Mouse (Mus musculus) erythroblast, embryonic 14.5 days (primary cell): Measurements from ENCODE around the gene BC025920. TPM values are rescaled to one million over a fixed set of nuclear protein-coding genes. Genes with fewer than 3 reads are reported as not detected.

ENCODE experiments used
- H3K27me3 ChIP-seq: 2 replicates; pipeline ENCODE4 v1.6.1; 2012; ENCODE audit warnings: inconsistent platforms; ENCODE audit not compliant: control insufficient read depth
- H3K36me3 ChIP-seq: 2 replicates; pipeline ENCODE4 v1.6.1; 2012; ENCODE audit warnings: mild to moderate bottlenecking, inconsistent platforms; ENCODE audit not compliant: control insufficient read depth
- H3K4me1 ChIP-seq: 2 replicates; pipeline ENCODE4 v1.6.1; 2012; ENCODE audit warnings: inconsistent platforms; ENCODE audit not compliant: control insufficient read depth
- H3K4me3 ChIP-seq: replicated peaks from 2 replicates; pipeline ENCODE3; 2012; ENCODE audit warnings: moderate library complexity, mild to moderate bottlenecking, inconsistent platforms
- H3K9me3 ChIP-seq: 2 replicates; pipeline ENCODE4 v1.6.1; 2012; ENCODE audit warnings: low read length, inconsistent platforms, mixed read lengths; ENCODE audit not compliant: control insufficient read depth
- GATA1 ChIP-seq: IDR thresholded peaks from 2 replicates; pipeline ENCODE4 v1.6.1; 2012; ENCODE audit warnings: low read length, inconsistent platforms, mixed read lengths
- TAL1 ChIP-seq: IDR thresholded peaks from 3 replicates; pipeline ENCODE4 v1.6.1; 2012; ENCODE audit warnings: low read length, inconsistent platforms, mixed read lengths
- polyA plus RNA-seq: library from polyadenylated mRNA; stranded (reverse); fragments of >175 nt; gene quantifications from 2 replicates; pipeline ENCODE4 v1.2.3, GENCODE M21; 2012

Gene BC025920
- polyA plus RNA-seq, 1 experiment, result 0.07 TPM

DNA sequence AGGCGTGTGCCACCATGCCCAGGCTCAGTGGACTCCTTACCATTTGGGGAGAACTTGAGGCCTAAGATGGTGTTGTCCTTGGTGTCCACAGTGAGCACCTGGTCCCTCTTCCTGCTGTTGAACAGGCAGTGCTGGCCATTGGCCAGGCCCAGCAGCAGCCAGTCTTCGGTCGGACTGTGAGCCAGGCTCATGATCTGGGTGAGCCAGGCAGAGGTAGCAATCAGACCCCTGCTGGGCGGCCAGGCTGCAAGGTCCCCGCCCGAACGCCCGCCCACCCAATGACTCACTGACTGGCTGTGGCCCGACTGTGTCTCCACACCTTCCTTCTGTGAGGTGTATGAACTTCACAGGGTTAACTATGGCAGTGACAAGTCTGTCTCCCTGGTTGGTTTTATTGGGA is 14.2 kb upstream of the BC025920 start:
- peaks cover 2% of the 10 kb centered on the region; the same call in 1 of the 2 replicates for H3K36me3 ChIP-seq
- peaks cover 3% of the 10 kb centered on the region for H3K4me1 ChIP-seq
- no peak overlapping the region for H3K4me3 ChIP-seq
- no peak for TF ChIP-seq TAL1
- TF ChIP-seq GATA1, result no peak
- peaks cover 42% of the 10 kb centered on the region for H3K27me3 ChIP-seq
- no peaks in the 10 kb centered on the region for H3K9me3 ChIP-seq

DNA sequence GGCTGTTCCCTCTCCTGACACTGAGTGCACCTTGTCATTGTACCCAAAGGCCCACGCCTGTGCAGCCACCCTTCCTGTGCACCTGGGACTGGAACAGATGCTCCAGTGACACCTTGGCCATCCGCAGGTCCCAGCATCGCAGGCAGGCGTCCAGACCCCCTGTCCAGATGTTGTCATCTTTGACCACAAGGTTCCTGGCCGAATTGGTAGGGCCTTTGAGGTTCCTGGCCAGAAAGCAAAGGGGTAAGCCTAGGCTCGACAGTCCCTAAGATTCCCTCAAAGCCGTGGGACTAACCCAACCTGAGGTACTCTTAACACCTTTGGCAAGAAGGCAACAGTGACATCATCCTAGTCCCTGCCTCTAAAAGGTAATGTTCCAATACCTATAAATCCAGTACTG is 13.4 kb upstream of the BC025920 start:
- no peaks in the 10 kb centered on the region for H3K36me3 ChIP-seq
- H3K9me3 ChIP-seq, result no peaks in the 10 kb centered on the region
- no peak for TF ChIP-seq TAL1
- TF ChIP-seq GATA1, result no peak
- H3K4me1 ChIP-seq, result peaks cover 6% of the 10 kb centered on the region; the same call in 1 of the 2 replicates
- no peak overlapping the region for H3K4me3 ChIP-seq
- peaks cover 47% of the 10 kb centered on the region for H3K27me3 ChIP-seq

DNA sequence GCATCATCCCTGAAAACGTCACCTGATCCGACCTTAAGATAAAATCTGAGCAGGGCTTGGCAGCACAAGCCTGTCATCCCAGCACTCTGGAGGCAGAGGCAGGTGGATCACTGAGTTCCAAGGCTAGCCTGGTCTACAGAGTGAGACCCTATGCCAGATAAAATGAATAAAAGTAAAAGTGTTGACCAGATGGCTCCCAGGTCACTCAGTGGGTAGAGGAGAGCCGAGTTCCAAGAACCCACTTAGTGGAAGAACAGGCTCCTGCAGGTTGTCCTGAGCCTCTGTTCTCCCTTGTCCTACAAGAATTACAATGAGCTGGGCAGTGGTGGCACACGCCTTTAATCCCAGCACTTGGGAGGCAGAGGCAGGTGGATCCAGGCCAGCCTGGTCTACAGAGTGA is 12.8 kb upstream of the BC025920 start:
- Histone ChIP-seq H3K36me3 (no peaks in the 10 kb centered on the region), H3K27me3 (peaks cover 53% of the 10 kb centered on the region), H3K4me1 (peaks cover 6% of the 10 kb centered on the region; the same call in 1 of the 2 replicates), H3K9me3 (no peaks in the 10 kb centered on the region), H3K4me3 (no peak overlapping the region)
- TF ChIP-seq TAL1, result no peak
- TF ChIP-seq GATA1, result no peak

DNA sequence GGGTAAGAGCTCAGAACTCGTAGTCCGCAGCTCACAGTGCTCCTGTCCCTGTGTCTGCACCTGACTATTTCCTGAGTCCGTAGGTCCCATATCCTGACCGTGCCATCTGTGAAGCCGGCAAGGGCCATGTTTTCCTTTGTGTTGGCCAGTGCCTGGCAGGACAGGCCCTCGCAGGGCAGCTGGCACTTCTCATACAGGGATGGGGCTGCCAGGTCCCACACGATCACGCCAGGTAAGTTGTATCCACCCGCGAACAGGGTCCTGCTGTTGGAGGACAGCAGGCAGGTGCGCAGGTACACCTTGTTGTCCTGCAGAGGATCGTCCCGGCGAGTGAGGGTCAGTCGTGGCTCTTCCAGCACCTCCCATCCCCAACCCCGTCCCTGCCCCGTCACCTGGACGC is 12.1 kb upstream of the BC025920 start:
- Histone ChIP-seq H3K27me3 (peaks cover 58% of the 10 kb centered on the region), H3K36me3 (no peaks in the 10 kb centered on the region), H3K4me1 (peaks cover 6% of the 10 kb centered on the region; the same call in 1 of the 2 replicates), H3K9me3 (no peaks in the 10 kb centered on the region), H3K4me3 (no peak overlapping the region)
- TF ChIP-seq TAL1, result no peak
- no peak for TF ChIP-seq GATA1

DNA sequence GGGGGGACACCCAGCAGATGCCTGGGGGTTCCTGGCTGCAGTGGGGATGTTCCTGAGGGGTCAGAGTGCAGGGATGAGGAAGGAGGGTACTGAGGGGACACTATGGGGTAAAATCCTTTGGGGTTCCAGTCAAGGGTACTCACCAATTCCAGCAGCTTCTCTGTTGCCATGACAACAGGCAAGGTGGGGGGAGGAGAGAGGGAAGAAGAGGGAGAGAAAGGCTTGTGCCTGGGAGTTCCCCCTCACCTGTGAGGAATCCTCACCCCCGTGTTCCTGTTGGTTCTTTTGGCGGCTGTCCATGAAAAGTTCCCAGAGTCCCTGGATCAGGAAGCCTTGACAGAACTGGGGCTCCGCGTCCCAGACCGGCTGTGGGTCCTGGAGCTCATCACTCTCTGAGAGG is 10.5 kb upstream of the BC025920 start:
- TF ChIP-seq TAL1, result no peak
- no peak for TF ChIP-seq GATA1
- H3K4me1 ChIP-seq, result peaks cover 17% of the 10 kb centered on the region
- H3K27me3 ChIP-seq, result peaks cover 65% of the 10 kb centered on the region
- H3K36me3 ChIP-seq, result no peaks in the 10 kb centered on the region
- H3K4me3 ChIP-seq, result no peak overlapping the region
- H3K9me3 ChIP-seq, result no peaks in the 10 kb centered on the region

DNA sequence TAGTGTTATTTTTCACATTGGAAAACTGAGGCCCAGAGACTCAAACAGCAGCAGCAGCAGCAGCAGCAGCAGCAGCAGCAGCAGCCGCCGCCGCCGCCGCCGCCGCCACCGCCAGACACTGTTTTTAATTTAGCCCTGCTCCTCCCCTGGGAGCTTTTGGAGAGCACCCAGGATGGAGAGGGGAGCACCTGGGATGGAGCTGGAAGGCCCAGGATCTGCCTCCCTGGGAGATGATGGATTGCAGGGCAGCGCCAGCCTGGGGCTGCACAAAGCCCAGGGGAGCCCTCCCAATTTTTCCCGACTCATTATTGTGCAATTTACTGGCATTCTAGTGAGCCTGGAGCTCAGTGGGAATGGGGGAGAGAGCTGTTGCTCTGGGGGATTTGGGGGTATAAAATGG is 9.5 kb upstream of the BC025920 start:
- no peaks in the 10 kb centered on the region for H3K36me3 ChIP-seq
- H3K4me3 ChIP-seq, result no peak overlapping the region
- H3K27me3 ChIP-seq, result peaks cover 64% of the 10 kb centered on the region
- no peaks in the 10 kb centered on the region for H3K9me3 ChIP-seq
- no peak for TF ChIP-seq TAL1
- no peak for TF ChIP-seq GATA1
- peaks cover 27% of the 10 kb centered on the region for H3K4me1 ChIP-seq

DNA sequence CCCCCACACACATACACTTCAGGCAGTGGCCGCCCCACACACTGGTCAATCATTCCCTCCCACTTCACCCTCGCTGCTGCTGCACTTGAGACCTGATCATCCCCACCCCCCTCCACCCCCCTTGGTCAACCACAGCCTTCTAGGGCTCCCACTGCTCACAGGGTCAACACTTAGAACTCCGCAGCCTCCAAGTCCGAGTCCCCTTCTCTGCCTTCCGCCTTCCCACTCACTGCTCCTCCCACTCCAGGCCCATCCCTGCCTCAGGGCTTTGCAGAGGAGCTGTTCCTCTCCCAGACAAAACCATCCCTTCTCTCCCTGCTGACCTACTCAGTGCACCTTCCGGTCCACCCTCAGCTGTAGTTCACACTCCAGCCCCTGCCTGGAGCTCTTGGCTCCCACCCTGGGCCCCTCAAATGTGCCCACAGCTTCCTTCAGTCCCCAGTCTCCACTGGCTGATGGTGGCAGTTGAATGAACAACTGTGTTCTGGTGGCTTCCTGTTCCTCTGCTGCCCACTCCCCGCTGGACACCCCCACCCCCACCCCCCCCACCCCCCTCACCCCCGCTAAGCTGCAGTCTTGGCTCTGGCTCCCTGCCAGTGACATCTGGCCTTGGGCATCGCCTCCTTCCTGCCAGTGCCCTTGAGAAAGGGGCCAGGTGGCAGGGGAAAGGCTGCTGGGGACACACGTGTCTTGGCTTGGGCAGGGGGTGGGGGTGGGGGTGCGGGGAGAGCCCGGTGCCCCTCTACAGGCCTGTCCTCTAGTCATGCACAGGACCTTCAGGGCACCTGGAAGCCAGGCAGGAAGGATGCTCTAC is 8.7 kb upstream of the BC025920 start:
- Histone ChIP-seq H3K27me3 (peaks cover 61% of the 10 kb centered on the region), H3K36me3 (no peaks in the 10 kb centered on the region), H3K9me3 (no peaks in the 10 kb centered on the region), H3K4me1 (peaks cover 31% of the 10 kb centered on the region), H3K4me3 (no peak overlapping the region)
- TF ChIP-seq TAL1 (no peak), GATA1 (no peak)

DNA sequence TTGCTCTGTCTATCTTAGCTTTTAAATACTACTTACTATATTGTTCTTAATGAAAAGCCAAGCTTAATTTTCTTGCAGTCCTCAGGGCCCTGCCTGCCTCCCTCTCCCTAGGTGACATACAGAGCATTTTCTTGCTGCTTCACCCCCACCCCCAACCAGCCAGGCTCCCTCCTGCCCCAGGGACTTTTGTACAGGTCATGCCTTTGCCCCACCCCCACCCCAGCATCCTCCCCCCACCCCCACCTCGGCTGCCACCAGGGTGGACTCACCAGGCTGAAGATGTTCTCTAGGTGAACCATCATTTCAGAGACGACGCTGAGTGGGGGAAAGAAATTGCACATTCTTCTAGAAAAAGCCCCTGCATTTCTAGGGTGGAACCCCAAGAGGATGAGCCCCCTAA is 7.7 kb upstream of the BC025920 start:
- peaks cover 58% of the 10 kb centered on the region for H3K27me3 ChIP-seq
- H3K9me3 ChIP-seq, result no peaks in the 10 kb centered on the region
- H3K4me1 ChIP-seq, result peaks cover 38% of the 10 kb centered on the region
- no peak overlapping the region for H3K4me3 ChIP-seq
- TF ChIP-seq TAL1 (no peak), GATA1 (no peak)
- H3K36me3 ChIP-seq, result no peaks in the 10 kb centered on the region

DNA sequence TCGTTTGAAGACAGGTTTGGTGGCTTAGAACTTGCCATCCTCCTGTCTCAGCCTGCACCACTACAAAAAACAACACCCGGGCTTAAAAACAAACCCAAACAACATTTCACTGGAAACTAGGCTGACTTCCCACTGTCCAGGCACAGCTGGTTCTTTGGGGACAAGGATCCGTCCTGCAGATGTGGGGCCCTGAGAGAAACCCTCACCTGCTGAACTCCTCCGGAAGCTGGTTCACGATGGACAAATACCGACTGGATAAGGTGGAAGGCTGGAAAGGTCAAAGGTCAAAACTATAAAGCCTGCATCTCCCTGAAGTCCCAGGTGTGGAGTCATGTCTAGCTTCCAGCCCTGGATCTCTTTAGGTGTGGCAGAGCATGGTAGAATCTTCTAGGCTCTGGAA is 7.2 kb upstream of the BC025920 start:
- no peaks in the 10 kb centered on the region for H3K36me3 ChIP-seq
- H3K4me3 ChIP-seq, result no peak overlapping the region
- TF ChIP-seq GATA1 (no peak), TAL1 (no peak)
- no peaks in the 10 kb centered on the region for H3K9me3 ChIP-seq
- H3K4me1 ChIP-seq, result peaks cover 36% of the 10 kb centered on the region
- peaks cover 55% of the 10 kb centered on the region for H3K27me3 ChIP-seq
